Mouse (Mus musculus) adrenal gland (tissue): ENCODE results near the gene Itpk1.

Experiments
- intact Hi-C: fragments of 180-260 bp; cut with DNase I; formaldehyde crosslinking; loops from one replicate; pipeline ENCODE4 v1.15.1; 2025
- long read RNA-seq, 2 experiments: library from polyadenylated mRNA; unstranded; transcript quantifications; one replicate each; pipeline ENCODE4 v2.0.0; 2020; ENCODE audit warnings: borderline replicate concordance in 1 of 2; ENCODE audit not compliant: insufficient replicate concordance in 1 of 2

Gene Itpk1
- long read RNA-seq, experiment 1, transcript Itpk1-201 (10 exons, 2,918 nt) = major isoform, 8 of 20 reads
- long read RNA-seq, experiment 1, partial matches to known transcripts = 2 of 20 reads
- long read RNA-seq, experiment 1, other reads (novel, unspliced or antisense) = 10 of 20 reads
- long read RNA-seq, experiment 2, transcript Itpk1-201 (10 exons, 2,918 nt) = major isoform, 41 of 64 reads
- long read RNA-seq, experiment 2, partial matches to known transcripts = 1 of 64 reads
- long read RNA-seq, experiment 2, other reads (novel, unspliced or antisense) = 22 of 64 reads

DNA sequence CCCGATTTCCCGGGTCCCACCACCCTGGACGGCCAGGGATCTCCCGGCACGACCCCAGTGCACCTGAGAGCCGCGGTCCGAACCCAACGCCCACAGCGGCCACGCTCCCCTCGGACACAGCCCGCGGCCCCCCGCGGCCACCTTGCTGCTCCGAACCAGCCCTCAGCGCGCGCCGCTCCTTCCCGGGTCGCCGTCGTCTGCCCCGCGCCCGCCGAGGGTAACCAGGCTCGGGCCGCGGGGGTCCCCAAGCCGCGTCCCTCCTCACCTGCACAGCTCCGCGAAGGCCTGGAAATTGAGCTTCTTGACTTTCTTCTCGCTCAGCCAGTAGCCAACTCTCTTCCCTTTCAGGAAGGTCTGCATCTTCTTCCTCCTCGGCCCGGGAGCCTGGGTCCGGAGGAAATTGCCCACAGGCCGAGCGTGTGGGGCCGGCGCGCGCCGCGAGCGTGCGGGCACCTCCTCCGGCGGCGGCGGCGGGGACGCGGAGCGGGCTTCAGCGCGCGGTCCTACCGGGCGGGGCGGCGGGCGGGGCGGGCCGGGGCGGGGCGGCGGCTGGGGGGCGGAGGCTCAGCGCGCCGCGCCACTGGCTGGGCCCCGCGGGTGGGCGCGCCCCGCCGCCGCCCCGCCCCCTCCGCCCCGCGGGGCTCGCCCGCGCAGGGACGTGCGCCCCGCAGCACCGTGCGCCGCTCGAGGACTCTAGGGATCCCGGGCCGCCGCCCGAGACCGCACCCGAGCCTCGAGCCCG lies at the start of gene Itpk1:
Gene Itpk1, minus strand, starts transcription at position 474 of the 742 bp plus-strand sequence.
- intact Hi-C loops = no loop called here

DNA sequence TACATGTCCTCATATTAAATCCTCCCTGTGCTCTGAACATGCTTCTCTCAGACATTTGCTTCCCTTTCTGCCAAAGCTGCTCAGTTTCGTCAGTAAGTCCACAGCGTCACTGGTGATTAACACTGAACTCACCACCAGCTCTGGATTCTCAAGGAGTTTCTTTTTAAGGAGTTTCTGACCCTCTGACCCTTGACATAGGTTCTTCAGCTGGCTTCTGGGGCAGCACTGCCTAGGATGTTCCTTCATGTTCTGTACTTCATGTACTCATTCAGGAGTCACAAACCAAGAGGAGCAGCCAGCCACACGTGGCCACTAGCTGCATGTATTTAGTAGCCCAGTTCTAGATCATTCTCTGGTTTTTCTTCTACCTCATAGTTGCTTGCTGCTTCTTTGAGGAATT lies 43.5 kb upstream of the Itpk1 start:
- intact Hi-C loops = loop anchor here (10.0 kb wide), 1 partner anchor 317 kb away; no protein-coding TSS in a partner anchor

DNA sequence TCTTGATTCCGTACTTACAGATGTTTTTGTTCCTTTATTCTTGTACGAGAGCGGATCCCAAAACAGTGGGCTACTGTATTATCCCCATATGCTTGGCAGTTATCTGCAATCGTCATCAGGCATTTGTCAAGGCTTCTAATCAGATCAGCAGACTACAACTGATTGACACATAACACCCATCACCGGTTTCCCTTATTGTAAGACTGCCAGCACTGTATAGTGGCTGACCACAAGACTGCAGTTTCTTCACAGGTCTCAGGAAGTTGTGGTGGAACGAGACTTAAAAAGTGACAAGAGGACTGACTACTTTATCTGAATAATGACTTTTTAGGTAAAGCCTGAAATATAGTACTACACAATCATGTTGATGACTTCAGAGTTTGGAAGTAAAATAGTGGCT lies 40.1 kb upstream of the Itpk1 start:
- intact Hi-C loops = loop anchor here (10.0 kb wide), 1 partner anchor 320 kb away; no protein-coding TSS in a partner anchor

DNA sequence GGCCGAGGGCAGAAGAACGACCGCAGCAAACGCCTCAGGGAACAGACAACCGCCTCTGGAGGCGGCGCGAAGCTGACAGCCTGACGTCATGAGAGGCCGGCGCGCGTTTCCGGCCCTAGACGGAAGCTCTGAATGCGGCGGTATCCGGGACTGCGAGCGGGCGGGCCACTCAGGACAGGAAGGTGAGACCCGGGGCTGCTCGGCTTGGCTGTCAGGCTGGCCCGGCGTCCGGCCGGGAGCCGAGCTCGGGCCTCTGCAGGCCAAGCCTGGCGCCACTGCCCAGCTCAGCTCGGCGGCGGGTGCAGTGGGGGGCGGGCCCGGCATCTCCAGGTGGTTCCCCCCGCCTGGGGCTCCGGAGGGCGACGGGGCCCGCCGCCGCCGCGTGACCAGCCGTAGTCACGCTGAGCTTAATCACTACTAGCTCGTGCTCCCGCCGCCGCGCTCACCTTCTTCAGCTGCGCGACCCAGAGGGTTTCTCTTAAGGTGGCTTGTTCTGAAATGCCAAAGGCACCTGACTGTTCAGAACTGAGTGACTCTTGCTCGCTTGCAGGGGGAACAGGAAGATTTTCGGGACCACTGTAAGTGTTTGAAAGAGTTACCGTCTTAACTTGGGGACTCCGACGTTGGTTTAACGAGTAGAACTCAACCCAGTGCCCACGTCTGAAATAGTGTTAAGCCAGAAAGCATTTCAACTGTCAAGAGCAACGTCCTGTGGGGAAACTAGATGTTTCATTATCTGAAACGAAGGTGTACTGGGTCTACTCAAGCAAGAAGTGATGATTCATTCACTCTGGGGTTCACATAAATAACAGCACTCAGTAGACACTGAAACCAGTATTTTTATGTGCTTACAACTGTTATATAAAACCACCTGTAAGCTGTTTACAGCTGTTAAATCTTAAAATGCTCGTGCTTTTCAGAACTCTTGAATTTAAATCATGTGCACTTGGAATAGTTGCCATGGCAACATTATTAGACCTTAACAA lies 39.2 kb upstream of the Itpk1 start, which contains the start of the genes Moap1 and Tmem251:
Gene Moap1, minus strand, starts transcription at position 73 of the 986 bp plus-strand sequence.
Gene Tmem251, plus strand, starts transcription at position 174 of the 986 bp plus-strand sequence.
- intact Hi-C loops = loop anchor here (10.0 kb wide), 1 partner anchor 321 kb away; no protein-coding TSS in a partner anchor

DNA sequence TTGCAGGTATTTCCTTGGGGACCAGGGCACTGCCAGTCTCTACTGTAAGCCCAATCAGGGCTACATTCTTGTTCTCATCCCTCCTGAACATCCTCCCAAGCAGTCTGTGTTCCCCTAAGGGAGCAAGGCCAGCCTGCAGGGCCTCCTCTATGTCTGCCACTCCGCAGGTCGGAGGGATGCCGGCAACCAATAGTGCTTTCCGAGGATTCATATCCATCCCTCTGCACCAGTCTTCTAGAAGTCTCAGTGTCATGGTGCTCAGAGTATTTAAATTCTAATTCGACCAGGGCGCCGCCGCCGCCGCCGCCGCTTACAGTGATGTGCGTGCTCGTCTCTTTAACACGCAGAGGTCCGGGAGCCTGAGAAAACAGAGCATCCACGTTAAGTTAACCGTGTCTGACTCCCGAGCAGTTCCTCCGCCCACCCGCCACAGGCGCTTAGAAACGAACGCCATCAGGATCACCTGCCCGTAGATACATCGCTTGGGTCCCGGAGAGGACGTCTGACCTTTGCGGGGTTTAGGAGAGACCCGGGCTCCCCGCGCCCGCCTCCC lies 38.4 kb upstream of the Itpk1 start:
- intact Hi-C loops = loop anchor here (10.0 kb wide), 1 partner anchor 322 kb away; no protein-coding TSS in a partner anchor

DNA sequence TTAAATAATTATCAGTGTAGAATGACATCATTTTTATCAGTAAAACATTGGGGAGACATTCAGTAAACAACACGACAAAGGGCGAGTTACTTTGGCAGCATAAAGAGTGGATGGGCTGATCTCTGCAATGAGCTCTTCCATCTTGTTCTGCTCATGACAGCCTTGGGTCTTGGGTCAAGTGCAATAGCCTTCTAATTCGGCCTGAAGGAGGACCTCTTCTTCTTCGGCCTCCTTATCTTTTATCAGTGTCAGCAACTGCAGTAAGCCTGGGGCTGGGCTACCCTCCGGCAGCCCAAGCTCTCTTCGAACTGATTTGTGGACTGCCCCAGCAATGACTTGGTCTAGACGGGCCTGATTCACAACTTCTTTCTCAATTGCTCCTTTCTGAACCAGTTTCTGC lies 37.3 kb upstream of the Itpk1 start:
- intact Hi-C loops = loop anchor here (10.0 kb wide), 1 partner anchor 323 kb away; no protein-coding TSS in a partner anchor

DNA sequence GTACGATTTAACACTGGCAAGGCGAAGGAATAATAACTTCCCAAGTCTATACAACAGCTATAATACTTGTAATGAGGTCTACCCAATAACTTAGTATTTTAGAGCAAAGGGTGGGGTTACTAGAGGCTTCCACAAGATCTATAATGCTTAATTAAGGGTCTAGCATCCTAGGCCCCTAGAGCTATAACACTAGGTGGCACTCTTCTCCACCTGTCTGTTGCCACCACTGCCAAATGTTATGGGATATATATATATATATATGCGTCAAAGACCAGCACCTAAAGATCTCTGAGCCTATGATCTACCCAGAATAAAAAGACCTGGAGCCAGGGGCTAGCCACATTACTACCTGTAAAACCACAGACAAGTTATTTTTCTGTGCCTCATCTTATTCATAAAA lies 35.6 kb upstream of the Itpk1 start:
- intact Hi-C loops = loop anchor here (2.0 to 10.0 kb wide), 2 partner anchors 17 to 325 kb away; partner anchors contain the start of genes Gm28051, Gon7 and Ubr7

DNA sequence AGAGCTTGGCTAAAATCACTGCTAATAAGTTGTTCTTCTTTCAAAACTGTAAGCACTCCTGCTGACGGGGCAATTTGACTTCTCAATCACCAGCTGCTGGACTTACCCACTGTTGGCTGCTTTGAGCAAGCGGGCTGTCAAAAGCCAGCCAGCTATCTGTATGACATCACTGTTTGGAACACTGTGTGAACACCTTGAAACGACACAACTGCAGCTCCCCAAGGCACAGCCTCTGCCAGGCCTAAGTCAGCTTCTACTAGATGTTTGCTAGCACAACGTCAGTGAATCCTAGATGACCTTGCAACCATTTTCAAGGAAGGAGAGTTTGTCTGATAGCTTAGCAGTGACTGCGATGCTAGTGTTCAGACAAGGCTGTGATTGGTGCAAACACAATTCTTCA lies 34.4 kb upstream of the Itpk1 start:
- intact Hi-C loops = no loop called here

DNA sequence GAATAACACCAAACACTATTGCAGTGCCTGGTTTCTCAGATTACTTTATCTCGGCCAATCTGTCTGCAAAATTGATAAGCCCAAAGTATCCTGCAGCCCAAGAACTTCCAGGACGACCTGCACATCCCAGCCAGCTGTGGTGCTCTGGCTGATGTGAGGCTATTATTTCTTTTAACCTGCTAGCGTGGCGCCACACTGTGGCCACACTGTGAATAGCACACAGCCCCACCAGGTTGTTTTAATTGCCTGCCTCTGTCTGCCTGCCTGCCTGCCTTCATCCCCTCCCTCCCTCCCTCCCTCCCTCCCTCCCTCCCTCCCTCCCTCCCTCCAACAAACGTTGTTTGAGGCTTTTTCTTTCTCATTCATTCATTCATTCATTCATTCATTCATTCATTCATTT lies 28.7 kb upstream of the Itpk1 start:
- intact Hi-C loops = no loop called here

DNA sequence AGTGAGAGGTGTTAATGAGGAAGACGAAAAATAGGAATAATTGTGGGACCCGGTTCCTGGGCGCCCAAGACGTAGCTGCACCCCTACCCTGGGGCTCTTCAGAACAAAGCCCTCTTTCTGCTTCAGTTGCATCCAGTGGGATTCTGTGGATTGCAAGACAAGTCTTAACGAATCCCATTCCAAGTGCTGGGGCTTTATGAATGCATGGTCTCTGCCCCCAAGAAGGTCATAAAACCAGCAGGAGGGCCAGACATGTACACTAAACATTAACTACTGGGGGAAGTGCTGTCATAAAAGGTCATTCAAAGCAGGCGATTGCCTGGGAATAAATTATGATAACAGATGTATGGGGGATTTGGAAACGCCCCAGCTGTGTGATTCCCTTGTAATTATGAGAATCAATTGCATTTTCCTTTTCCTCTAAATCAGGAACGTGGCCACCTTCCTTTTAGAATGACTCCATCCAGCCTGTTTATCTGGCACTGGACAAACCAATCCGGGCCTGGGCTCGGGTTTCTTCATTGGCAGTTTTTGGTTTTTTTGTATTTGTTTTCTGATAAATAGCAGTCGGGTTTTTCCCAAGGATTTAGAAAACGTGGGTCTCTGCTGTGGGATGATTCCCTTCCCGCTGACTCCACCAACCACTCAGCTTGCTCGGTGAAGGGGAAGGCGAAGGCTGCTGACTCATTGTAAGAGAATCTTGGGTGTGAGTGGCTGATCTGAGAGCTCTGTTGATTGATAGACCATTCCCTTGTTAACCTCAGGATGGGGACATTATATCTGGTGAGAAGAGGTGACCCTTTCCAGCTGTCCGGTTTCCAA lies 26.3 kb upstream of the Itpk1 start:
- intact Hi-C loops = no loop called here

DNA sequence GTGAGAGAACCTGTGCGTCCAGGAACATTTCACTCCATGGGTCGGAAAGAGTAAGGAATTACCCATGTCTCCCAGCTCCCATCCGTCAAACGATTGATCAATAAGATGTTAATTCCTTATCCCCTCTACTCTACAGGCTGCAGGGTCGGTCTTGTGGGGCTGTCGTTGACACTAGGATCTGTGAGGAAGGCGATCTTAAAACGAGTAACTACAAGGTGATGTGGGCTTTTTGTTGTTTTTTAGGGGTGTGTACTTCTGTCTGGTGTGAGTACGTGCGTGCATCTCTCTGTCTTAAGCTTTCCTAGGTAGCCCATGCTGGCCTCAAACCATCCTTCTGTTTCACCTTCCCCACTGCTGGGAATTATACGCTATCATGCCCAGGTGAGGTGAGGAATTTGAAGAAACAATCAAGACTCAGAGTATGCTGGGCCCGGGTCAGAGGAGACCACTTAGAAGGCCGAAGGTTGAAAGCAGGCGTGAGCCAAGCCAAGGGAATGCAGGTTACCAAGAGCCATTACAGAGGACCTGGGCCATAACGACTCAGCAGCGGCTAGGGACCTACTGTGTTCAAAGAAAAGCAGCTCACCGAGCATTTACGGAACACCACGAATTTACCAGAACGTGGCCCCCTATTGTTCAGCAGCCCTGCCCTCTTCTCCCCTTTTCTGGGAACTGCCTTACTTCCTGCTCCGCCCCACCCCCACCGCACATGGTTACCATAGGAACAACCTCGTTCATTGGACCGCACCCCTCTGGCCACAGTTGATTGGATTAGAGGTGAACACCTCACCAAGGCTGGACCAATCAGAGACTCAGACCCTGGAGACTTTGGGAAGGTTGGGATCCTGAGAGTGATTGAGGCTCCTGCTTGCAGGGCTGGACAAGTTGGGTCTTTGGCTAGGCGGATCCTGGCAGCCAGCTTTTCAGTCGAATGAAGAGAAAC lies 25.4 kb upstream of the Itpk1 start:
- intact Hi-C loops = no loop called here

DNA sequence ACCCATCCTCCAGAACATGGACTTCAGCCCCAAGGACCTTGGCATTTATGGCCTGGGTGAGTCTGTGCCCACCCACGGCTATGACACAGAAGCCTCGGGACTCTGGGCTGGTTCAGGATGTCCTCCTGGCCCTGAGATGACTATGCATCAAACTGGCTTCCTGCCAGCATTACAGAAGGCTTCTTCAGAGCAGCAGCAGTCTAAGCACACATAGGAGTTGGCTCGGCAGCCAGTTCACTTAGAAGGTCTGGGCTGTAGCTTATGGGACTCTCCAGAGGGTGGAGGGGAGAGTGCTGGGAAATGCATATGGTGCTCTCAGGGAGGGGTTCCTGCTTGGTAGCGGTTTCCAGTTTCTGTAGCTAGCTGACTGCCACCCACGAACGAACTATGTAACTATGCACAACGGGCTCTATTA lies 21.0 kb upstream of the Itpk1 start:
- intact Hi-C loops = no loop called here

DNA sequence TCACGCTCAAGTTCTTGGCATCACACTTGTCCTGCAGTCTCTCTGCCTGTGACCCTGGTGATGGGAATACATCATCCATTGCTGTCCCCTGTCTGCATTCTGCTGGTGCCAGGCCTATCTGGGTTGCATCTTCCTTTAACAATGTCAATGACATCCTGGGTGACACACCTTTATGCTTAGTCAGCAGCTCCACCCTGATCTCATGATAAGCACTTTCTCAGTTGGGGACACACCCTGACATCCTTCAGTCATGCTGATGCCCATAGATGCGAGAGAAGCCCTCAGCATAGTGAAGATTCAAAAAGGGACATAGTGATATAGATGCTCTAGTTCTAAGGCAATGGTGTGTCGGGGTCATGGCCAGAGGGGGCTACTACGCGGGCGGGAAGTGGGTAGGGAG lies 20.4 kb upstream of the Itpk1 start:
- intact Hi-C loops = no loop called here

DNA sequence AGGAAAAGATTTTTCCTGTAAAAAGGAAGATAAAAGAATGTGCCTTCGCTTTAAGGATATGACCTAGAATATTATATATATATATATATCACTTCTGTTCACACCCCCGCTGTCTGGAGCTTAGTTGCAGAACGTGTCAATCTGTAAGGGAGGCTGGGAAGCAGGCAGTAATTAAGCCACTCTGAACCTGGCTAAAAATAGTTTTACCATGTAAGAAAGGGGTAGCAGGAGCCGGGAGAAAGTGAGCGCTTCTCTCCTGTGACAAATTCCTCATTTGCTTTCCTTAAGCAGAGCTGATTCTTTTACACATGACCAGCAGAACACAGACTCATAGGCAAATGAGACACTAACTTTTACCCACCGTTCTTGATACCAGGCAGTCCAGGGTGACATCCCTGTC lies 19.1 kb upstream of the Itpk1 start:
- intact Hi-C loops = no loop called here

DNA sequence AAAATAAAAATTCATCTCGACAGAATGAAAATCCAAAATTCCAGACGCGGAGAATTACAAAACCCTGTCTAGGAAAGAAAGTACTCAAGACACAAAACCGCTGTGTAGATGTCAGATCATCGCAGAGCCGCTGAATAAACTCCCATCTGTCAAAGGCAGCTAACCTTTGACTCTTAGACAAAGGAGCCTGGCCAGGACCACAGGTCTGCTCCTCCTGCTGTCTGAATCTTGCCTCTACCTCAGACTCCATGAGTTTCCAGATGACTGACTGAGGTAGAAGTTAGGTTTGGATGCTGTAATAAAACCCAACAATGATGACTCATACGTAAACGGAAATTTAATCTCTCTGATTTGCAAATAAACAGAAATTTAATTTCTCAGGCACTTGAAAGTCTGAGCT lies 18.2 kb upstream of the Itpk1 start:
- intact Hi-C loops = no loop called here

DNA sequence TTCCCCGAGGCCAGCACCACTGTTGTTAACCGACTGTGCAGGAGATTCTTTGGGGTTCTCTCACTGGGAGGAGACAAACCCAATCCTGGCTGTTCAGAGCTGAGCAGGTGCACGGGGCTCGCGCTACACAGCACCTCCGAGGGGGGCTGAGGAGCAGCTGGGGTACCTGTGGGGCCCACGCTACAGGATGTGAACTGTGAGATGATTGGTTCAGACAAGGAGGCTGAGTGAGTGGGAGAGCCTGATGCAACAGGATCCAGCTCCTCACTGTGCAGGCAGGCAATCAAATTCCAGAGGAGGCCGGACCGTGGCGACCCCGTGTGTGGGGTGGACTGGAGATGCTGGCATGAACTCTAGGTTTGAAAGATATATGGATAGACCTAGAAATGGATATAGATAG lies 17.7 kb upstream of the Itpk1 start:
- intact Hi-C loops = no loop called here

DNA sequence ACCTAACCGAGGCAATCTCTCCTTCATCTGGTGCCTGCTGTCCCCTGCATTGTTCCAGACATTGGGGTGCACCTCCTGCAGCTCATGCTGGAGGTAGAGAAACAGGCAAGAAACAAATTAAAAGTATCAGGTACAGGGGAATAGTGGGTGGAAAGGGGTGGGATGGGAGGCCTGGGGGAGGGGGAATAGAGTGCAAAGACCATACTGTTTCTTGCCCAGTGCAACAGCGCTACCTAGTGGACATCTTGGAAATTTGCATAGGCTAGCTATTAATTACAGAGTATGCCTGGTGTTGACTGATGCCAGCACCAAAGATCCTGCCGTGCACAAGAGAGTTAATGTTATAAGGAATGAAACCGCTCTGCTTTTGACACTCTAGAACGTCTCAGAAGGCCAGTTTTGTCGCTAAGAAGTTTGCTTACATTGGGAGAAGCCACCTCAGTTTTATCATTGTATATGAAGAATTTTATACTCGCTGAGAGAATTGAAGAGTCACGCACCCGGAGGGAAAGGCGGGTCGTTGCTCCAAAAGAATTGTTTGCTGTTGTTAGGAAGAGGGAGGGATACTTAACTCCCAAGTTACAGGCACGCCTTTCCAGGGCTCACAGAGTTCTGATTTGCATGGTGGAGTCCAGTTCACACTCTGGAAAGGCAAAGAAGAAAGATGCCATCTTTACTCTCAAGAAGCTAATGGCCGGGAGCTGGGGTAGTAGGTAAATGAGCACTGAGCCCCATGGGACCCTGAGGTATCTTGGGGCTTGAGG lies 15.0 kb upstream of the Itpk1 start:
- intact Hi-C loops = loop anchor here (2.0 kb wide), 1 partner anchor 141 kb away; no protein-coding TSS in a partner anchor
